Mouse (Mus musculus) embryonic fibroblast, embryonic 13.5 days (primary cell): ENCODE data around the gene Tgm5. TPM values are rescaled to one million over a fixed set of nuclear protein-coding genes. Genes with fewer than 3 reads are reported as not detected.

Source experiments
- H3K27ac ChIP-seq: 2 replicates; pipeline ENCODE4 v1.5.1; 2012; ENCODE audit warnings: low read length, control low read depth, inconsistent platforms; ENCODE audit not compliant: insufficient read depth
- H3K4me1 ChIP-seq: 2 replicates; pipeline ENCODE4 v1.6.1; 2011; ENCODE audit warnings: low read length; ENCODE audit not compliant: control insufficient read depth, insufficient read depth
- H3K4me3 ChIP-seq: 2 replicates; pipeline ENCODE4 v1.5.1; 2011; ENCODE audit warnings: mild to moderate bottlenecking, control low read depth, low read length; ENCODE audit not compliant: insufficient read depth
- CTCF ChIP-seq: IDR thresholded peaks from 2 replicates; pipeline ENCODE4 v1.5.1; 2011; ENCODE audit warnings: mild to moderate bottlenecking, control low read depth, low read length, moderate library complexity, borderline replicate concordance; ENCODE audit not compliant: insufficient read depth
- POLR2A ChIP-seq: IDR thresholded peaks from 2 replicates; pipeline ENCODE4 v1.6.1; 2011; ENCODE audit warnings: low read depth, mild to moderate bottlenecking, control low read depth, low read length, moderate library complexity
- polyA plus RNA-seq: library from polyadenylated mRNA; stranded (reverse); fragments of >200 nt; gene quantifications from 2 replicates; pipeline ENCODE4 v1.2.4, GENCODE M21; 2011; ENCODE audit warnings: low read depth; ENCODE audit not compliant: missing spikeins, insufficient read length

Tgm5 gene
- polyA plus RNA-seq, 1 experiment: not detected

DNA sequence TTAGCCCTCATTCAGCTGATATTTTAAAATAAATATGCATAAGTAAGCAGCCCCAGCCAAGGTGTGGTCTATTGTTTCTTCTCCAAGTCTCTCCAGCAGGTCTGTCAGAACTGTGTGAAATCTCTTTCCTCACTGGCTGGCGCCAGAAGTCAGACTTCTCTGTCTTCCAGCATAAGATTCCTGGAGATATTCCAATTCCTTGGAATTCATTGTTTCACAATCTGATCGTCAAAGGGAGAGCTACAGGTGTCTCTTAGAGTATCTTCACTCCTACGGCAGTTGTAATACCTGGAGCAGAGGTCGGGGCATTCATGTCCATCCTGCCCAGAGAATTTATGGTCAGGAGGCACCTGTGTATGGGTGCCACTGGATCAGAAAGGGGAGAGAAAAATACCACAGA lies 4.1 kb upstream of the Tgm5 start:
- no peaks in the 10 kb centered on the region for H3K4me1 ChIP-seq
- no peak overlapping the region for H3K4me3 ChIP-seq
- H3K27ac ChIP-seq: no peak overlapping the region
- no peak for TF ChIP-seq CTCF
- no peak for TF ChIP-seq POLR2A

DNA sequence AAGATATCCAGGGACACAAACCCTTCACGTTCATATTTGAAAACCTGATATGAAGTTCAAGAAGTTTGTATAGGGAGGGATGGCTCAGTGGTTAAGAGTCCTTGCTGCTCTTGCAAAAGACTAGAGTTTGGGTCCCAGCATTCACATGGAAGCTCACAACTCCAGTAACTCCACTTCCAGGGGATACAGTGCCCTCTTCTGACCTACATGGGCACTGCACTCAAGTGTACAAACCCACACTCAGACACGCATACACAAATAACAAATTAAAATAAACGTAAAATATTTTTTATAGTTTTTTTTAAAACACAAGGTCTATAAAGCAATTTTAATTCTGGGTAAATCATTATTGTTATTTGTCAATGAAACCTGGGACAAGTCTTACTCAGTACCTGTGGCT lies 2.9 kb upstream of the Tgm5 start:
- Histone ChIP-seq H3K27ac (no peak overlapping the region), H3K4me1 (no peaks in the 10 kb centered on the region), H3K4me3 (no peak overlapping the region)
- no peak for TF ChIP-seq CTCF
- no peak for TF ChIP-seq POLR2A

DNA sequence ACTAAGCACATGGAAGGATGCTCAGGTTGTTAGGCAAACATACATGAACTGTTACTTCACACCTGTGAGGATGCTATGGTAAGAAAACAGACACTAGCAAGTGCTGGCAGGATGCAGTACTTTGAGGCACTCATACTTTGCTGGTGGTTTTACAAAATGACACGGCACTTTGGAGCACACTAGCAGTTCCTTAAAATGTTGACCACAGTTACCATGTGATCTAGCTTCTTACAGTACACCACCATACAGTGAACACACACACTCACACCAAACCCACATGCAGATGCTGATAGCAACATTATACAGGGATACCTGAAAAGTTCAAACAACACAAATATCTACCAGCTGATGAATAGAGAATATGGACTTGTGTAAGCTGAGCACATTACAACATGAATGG lies 3.0 kb downstream of the Tgm5 start:
- Histone ChIP-seq H3K4me1 (no peaks in the 10 kb centered on the region), H3K27ac (no peak overlapping the region)
- TF ChIP-seq POLR2A (no peak), CTCF (no peak)

GRCm38 (mm10) chr2:121074747-121075146 lies 10.9 kb downstream of the Tgm5 start:
- no peak overlapping the region for H3K27ac ChIP-seq
- no peak for TF ChIP-seq CTCF
- no peak for TF ChIP-seq POLR2A
- no peak overlapping the region for H3K4me3 ChIP-seq
- no peaks in the 10 kb centered on the region for H3K4me1 ChIP-seq

More for the DNA sequence above, 3.0 kb downstream of the Tgm5 start:
- H3K4me3 ChIP-seq: no peak overlapping the region

DNA sequence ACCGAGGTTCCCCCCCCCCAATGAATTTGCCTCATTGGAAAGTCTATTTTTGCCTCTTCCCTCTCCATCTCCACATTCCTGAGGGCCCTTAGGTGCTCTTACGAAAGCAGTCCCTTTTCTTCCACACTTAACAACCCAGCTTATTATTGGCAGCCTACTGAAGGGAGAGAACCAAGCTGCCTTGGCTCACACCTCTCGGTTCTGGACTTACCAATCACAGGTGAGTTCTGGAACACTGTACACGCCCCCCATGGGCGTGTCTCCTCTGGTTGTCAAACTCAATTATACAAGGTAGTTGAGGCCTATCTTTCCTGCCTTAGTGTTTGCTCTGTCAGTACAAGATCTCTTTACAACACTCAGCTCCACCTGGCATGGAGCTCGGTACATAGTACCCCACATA lies 13.8 kb downstream of the Tgm5 start:
- H3K4me3 ChIP-seq: no peak overlapping the region
- H3K4me1 ChIP-seq: no peaks in the 10 kb centered on the region
- TF ChIP-seq CTCF (no peak), POLR2A (no peak)
- no peak overlapping the region for H3K27ac ChIP-seq

- Histone ChIP-seq H3K4me3 (no peak overlapping the region), H3K4me1 (no peaks in the 10 kb centered on the region), H3K27ac (no peak overlapping the region)
- no peak for TF ChIP-seq POLR2A
- TF ChIP-seq CTCF: no peak
These were observed 16.1 kb downstream of the Tgm5 start for GRCm38 (mm10) chr2:121069506-121069905.

DNA sequence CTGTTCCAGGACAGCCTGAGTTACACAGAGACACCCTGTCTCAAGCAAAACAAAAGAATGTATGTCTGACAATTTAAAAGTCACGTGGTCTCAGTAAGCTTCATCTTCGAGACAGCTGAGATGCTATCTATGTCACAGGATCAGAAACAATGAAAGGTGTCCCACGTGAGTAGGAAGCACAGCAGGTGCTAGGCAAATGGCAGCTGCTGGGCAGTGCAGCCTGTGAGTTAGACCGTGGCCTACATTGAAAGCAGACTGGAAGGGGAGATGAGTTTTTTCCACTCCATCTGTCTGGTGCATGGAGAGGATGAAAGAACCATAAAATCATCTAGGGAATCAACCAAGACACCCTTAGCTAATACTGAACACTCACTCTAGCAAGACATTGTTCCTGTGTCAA lies 18.5 kb downstream of the Tgm5 start:
- no peaks in the 10 kb centered on the region for H3K4me1 ChIP-seq
- H3K27ac ChIP-seq: no peak overlapping the region
- TF ChIP-seq POLR2A (no peak), CTCF (no peak)
- no peak overlapping the region for H3K4me3 ChIP-seq

DNA sequence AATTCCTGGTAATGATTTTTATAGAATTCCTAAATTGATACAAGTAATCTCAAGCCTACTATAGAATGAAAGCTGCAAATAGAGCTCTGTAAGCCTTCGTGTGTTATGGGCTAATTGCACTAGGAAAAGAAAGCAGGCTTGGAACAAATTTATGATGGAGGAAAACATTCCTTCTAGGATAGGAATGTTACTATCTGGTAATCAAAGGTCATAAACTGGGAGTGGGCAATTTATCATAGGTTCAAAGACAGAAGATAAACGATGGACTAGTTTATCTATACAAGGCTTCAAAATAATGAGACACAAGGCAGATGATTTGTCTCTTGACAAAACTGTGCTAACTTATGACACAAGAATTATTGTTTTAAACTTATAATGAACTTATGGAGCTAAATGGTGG lies 24.3 kb downstream of the Tgm5 start:
- TF ChIP-seq POLR2A (no peak), CTCF (no peak)
- Histone ChIP-seq H3K4me1 (no peaks in the 10 kb centered on the region), H3K27ac (no peak overlapping the region), H3K4me3 (no peak overlapping the region)

DNA sequence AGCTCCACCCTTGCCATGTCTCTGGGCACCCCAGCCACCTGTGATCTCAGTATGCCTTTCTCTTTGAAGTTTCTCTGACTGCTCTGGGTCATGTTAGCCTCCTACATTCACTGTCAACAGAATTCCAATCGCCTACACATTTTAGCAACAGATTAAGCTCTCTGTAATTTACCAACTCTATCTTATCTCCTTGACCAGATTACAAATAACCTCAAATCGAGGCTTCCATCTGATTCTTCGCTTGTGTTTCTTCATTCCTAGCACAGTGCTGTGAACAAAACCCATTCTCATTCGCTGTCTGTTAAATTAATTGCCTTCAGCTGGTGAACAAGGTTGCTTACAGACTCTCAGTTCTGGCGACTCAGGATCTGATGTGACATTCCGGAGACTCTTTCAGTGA lies 27.6 kb downstream of the Tgm5 start:
- no peak for TF ChIP-seq CTCF
- TF ChIP-seq POLR2A: no peak
- Histone ChIP-seq H3K27ac (no peak overlapping the region), H3K4me1 (peaks cover 4% of the 10 kb centered on the region; the same call in 1 of the 2 replicates), H3K4me3 (no peak overlapping the region)

GRCm38 (mm10) chr2:121055915-121056314 lies 29.7 kb downstream of the Tgm5 start:
- TF ChIP-seq POLR2A: no peak
- no peak for TF ChIP-seq CTCF
- Histone ChIP-seq H3K27ac (no peak overlapping the region), H3K4me3 (no peak overlapping the region)

GRCm38 (mm10) chr2:121054060-121054459 lies 31.6 kb downstream of the Tgm5 start:
- Histone ChIP-seq H3K4me1 (peaks cover 4% of the 10 kb centered on the region; the same call in 1 of the 2 replicates), H3K4me3 (no peak overlapping the region), H3K27ac (no peak overlapping the region)
- no peak for TF ChIP-seq CTCF
- TF ChIP-seq POLR2A: no peak

More at GRCm38 (mm10) chr2:121055915-121056314, 29.7 kb downstream of the Tgm5 start:
- peaks cover 4% of the 10 kb centered on the region; the same call in 1 of the 2 replicates for H3K4me1 ChIP-seq
